ENCODE assay signal across 7 mouse cellular contexts in the genomic region with DNA sequence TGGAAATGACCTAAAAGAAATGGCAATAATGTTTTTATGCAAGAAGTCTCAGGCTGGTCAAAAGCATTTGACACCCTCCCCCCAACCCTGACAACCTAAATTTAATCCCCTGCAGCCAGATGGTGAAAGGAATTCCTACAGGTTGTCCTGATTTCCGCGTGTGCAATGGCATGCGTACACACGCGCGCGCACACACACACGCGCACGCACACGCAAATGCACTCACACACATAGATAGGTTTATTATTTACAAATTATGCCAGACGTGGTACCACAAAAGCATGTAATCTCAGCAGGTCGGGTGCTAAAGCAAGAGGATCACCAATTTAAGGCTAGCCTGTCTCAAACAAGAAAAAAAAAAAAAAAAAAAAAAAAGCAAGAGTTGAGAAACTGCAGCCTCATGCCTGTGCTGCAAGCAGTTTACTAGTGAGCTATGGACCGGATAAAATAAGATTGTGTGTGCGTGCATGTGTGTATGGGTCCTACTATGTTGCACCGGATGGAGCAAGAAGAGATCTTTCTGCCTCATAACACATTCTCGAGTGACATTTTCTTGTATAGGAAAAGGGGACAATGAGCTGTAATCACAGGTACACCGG. TPM values are rescaled to one million over a fixed set of nuclear protein-coding genes. Genes with fewer than 3 reads are reported as not detected.
A peak's percentile ranks its signal among the peaks of the same experiment; 100 is the strongest.
DNase-seq lines count a peak whose midpoint lies in the region; ATAC-seq and TF ChIP-seq lines count a peak whose summit lies in the region.

No protein-coding gene starts in this region.

- H3K4me2 ChIP-seq in forebrain, embryonic 14.5 days (ENCODE audit: low read length): peak overlapping the region; percentile 54
- H3K4me2 ChIP-seq in midbrain, embryonic 15.5 days: peak overlapping the region; percentile 58

- peak overlapping the region; percentile 88 for H3K4me3 ChIP-seq in testis, adult 2 months (ENCODE audit: control insufficient read depth, low read depth, low read length)
- H3K4me3 ChIP-seq in cerebellum, adult 2 months (replicated peaks; ENCODE audit: insufficient read depth, low read depth, low read length): peak overlapping the region; percentile 91
- peak overlapping the region; percentile 45 for H3K4me3 ChIP-seq in forebrain, embryonic 14.5 days (ENCODE audit: low read depth, low read length)
- H3K4me3 ChIP-seq in midbrain, embryonic 15.5 days: peak overlapping the region; percentile 54

- peaks cover 2% of the 10 kb centered on the region; the same call in 1 of the 2 replicates for H3K4me1 ChIP-seq in testis, adult 2 months (ENCODE audit: control insufficient read depth, insufficient read depth, low read length)
- no peaks in the 10 kb centered on the region for H3K4me1 ChIP-seq in cerebellum, adult 2 months (ENCODE audit: control insufficient read depth, insufficient read depth, low read length)
- H3K4me1 ChIP-seq in forebrain, embryonic 14.5 days (ENCODE audit: control insufficient read depth, insufficient read depth, low read length): no peaks in the 10 kb centered on the region
- H3K4me1 ChIP-seq in midbrain, embryonic 15.5 days: peaks cover 5% of the 10 kb centered on the region

- H3K27me3 ChIP-seq in testis, adult 2 months (ENCODE audit: control insufficient read depth, insufficient read depth, low read length): no peaks in the 10 kb centered on the region
- no peaks in the 10 kb centered on the region for H3K27me3 ChIP-seq in cerebellum, adult 2 months (ENCODE audit: control insufficient read depth, insufficient read depth, low read length)
- no peaks in the 10 kb centered on the region for H3K27me3 ChIP-seq in forebrain, embryonic 14.5 days (replicated peaks; ENCODE audit: control insufficient read depth, insufficient read depth, low read length)
- no peaks in the 10 kb centered on the region for H3K27me3 ChIP-seq in midbrain, embryonic 15.5 days (replicated peaks)

- no peak for TF ChIP-seq POLR2A in testis, adult 2 months (IDR thresholded peaks at IDR 0.05; ENCODE audit: control insufficient read depth, low read depth, low read length)
- TF ChIP-seq POLR2A in cerebellum, adult 2 months (IDR thresholded peaks at IDR 0.05; ENCODE audit: borderline replicate concordance, insufficient read depth, low read length): no peak

- WGBS in cerebellum, adult 2 months: 6% methylated on average over 18 of the region's 18 CpGs
- WGBS in forebrain, embryonic 14.5 days: 31% methylated on average over 18 of the region's 18 CpGs
- WGBS in midbrain, embryonic 15.5 days: 20% methylated on average over 18 of the region's 18 CpGs

- ATAC-seq in forebrain, embryonic 14.5 days: peak; percentile 67
- ATAC-seq in midbrain, embryonic 15.5 days (replicated peaks): peak; percentile 79

- H3K27ac ChIP-seq in testis, adult 2 months (ENCODE audit: control insufficient read depth, insufficient read depth, low read depth, low read length): peak overlapping the region; percentile 57
- H3K27ac ChIP-seq in cerebellum, adult 2 months (ENCODE audit: insufficient read depth, low read length): peak overlapping the region; percentile 97
- H3K27ac ChIP-seq in forebrain, embryonic 14.5 days (ENCODE audit: low read depth, low read length): peak overlapping the region; percentile 84
- peak overlapping the region; percentile 87 for H3K27ac ChIP-seq in midbrain, embryonic 15.5 days

- intact Hi-C loops in left cerebral cortex, postnatal 25 days (cut with DNase I): loop anchor here (1.0 to 2.0 kb wide), 2 partner anchors 47 to 264 kb away; a partner anchor contains a TSS

- no peaks in the 10 kb centered on the region for H3K9me3 ChIP-seq in forebrain, embryonic 14.5 days (replicated peaks; ENCODE audit: control insufficient read depth, low read length)
- H3K9me3 ChIP-seq in midbrain, embryonic 15.5 days: no peaks in the 10 kb centered on the region

- no peaks in the 10 kb centered on the region for H3K36me3 ChIP-seq in testis, adult 2 months (ENCODE audit: control insufficient read depth, insufficient read depth, low read length)
- H3K36me3 ChIP-seq in forebrain, embryonic 14.5 days (ENCODE audit: control insufficient read depth, insufficient read depth, low read length): 0 out of 2 replicates have a peak, but pooled peaks cover 4% of the 10 kb centered on the region
- H3K36me3 ChIP-seq in midbrain, embryonic 15.5 days (replicated peaks): no peaks in the 10 kb centered on the region

- no peak for DNase-seq in testis, postnatal 10 days (ENCODE audit: low spot score)
- DNase-seq in cerebellum, adult 2 months: peak; percentile 29 to 30
- DNase-seq in forebrain, embryonic 14.5 days (ENCODE audit: low spot score): peak; percentile 27
- peak; percentile 5 to 6 for DNase-seq in left cerebral cortex, postnatal 25 days (ENCODE audit: low spot score in 2 of 2)
- no peak for DNase-seq in adipocyte (ENCODE audit: low spot score)

- no peak for TF ChIP-seq CTCF in testis, adult 2 months (IDR thresholded peaks at IDR 0.05; ENCODE audit: control insufficient read depth, insufficient read depth, insufficient replicate concordance, low read depth, low read length)
- TF ChIP-seq CTCF in cerebellum, adult 2 months (IDR thresholded peaks at IDR 0.05; ENCODE audit: borderline replicate concordance, insufficient read depth, low read depth, low read length): no peak

- H3K9ac ChIP-seq in forebrain, embryonic 14.5 days (ENCODE audit: low read length): peak overlapping the region; percentile 56
- peak overlapping the region; percentile 48 for H3K9ac ChIP-seq in midbrain, embryonic 15.5 days

RNA-seq across cellular contexts. Expression of a gene that starts 0.7 kb away (rescaled TPM):
- polyA plus RNA-seq in testis, adult 2 months (2012; rRNA removed): 2.1 and 2.3 TPM in 2 replicates
- polyA plus RNA-seq in cerebellum, adult 2 months (2012; rRNA removed): 14.0 and 14.4 TPM in 2 replicates
- polyA plus RNA-seq in forebrain, embryonic 14.5 days (2014; fragmentation: Nextera tagmentation; extraction: Ambion mirVana): 17.9 and 18.7 TPM in 2 replicates
- 10 to 100 TPM; 13.4 to 14.9 TPM for total RNA-seq in left cerebral cortex, postnatal 25 days (2021)
- 13.3 and 16.0 TPM in 2 replicates for polyA plus RNA-seq in midbrain, embryonic 15.5 days (2015; fragmentation: Nextera tagmentation; extraction: Ambion mirVana)

RNA-seq across cellular contexts. Expression of a gene that starts 47.3 kb away (rescaled TPM):
- 8.5 and 12.9 TPM in 2 replicates for polyA plus RNA-seq in testis, adult 2 months (2012; rRNA removed)
- polyA plus RNA-seq in cerebellum, adult 2 months (2012; rRNA removed): 46.8 and 48.5 TPM in 2 replicates
- polyA plus RNA-seq in forebrain, embryonic 14.5 days (2014; fragmentation: Nextera tagmentation; extraction: Ambion mirVana): 7.1 and 9.4 TPM in 2 replicates
- total RNA-seq in left cerebral cortex, postnatal 25 days (2021): 10 to 100 TPM; 52.3 to 53.8 TPM
- polyA plus RNA-seq in midbrain, embryonic 15.5 days (2015; fragmentation: Nextera tagmentation; extraction: Ambion mirVana): 10.4 and 11.3 TPM in 2 replicates

Comparison
In these comparisons a context has a peak if more than half of its experiments do, and no peak if none do; other contexts are left out.
1. DNase-seq: peak in cerebellum, adult 2 months (2 of 2), forebrain, embryonic 14.5 days (single experiment) and left cerebral cortex, postnatal 25 days (2 of 2); none in testis, postnatal 10 days (single experiment) and adipocyte (single experiment).
2. Peak in every context shown above with its lines, with median percentiles within 50 percentile points of each other: H3K27ac ChIP-seq and H3K4me3 ChIP-seq.